Mouse (Mus musculus) heart, postnatal 10 days (tissue): ENCODE measurements around the gene Mib2. TPM values are rescaled to one million over a fixed set of nuclear protein-coding genes. Genes with fewer than 3 reads are reported as not detected.

Experiments used
- DNase-seq, 2 experiments: peaks; one replicate each; pipeline ENCODE4 v3.0.0; 2021
- intact Hi-C: fragments of 180-260 bp; cut with DNase I; formaldehyde crosslinking; loops from one replicate; pipeline ENCODE4 v1.15.1; 2025
- total RNA-seq, 2 experiments: library from RNA; stranded (reverse); gene quantifications; 2 replicates each; pipeline ENCODE4 v1.2.3; 2021

The Mib2 gene
- total RNA-seq, 2 experiments from 2014 or later: 21.9 to 22.5 TPM

DNA sequence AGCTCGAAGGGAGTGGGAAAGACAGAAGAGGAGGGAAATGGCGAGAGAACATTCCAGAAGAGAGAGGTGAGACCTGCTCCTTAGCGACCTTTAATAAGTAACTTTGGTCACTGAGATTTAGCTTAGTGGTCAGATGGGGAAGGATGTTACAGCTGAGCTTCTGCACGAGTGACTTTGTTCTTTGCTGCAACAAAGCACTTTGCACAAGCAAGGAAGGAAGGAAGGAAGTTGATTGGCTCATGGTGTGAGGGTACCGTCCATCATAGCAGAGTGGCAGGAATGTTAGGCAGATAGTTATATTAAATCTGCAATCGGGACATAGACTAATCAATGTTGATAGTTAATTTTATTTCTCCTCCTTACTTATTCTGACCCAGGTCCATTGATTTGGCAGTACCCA, 38.7 kb downstream of the Mib2 start:
- no peak for DNase-seq
- intact Hi-C loops: no loop called here

DNA sequence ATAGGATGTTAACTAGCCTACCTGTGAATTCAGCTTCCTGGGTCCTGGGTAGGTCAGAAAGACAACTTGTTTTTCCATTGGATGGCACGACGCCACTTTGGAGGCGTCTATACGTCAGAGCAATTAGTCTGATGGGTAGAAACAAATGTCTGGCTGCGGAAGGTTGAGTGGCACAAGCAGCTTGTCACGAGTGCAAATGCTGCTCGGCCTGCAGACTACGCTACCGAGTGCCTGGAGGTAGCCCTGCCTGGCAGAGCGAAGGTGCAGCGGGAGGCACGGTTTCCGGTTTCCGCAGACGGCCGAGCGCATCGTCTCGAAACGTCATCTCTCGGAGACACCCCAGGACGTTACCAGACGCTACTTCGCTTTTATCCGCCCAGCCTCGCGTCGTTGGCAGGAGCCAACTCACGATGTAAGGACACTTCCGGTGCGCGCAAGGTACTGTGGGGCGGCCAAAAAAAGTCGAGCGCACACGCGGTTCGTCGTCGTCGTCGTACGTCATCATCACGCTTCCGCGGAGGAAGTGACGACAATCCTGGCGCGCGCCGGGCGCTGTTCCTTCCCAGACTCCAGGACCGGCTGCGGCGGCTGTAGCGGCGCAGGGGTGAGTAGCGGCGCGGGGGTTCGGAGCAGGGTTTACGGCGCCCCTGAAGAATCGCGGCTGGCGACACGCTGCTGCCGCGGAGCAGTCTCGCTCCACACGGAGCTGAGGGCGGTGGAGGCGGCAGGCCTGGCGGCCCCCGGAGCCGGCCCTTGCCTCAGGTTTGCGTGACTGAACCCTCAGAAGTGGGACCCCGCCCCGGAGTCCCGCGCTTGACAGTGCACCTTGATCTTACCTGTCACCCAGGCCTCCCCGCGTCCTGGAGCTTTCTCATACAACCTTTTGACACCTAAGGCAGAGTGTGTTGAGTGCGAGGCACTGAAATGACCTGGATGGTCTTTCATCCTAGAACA, 44.4 kb downstream of the Mib2 start, which contains the start of gene Cdk11b:
TSS of gene Cdk11b (plus strand) at position 517 of the 954 bp plus-strand sequence.
- DNase-seq: peak; percentile 98
- intact Hi-C loops: loop anchor here (5.0 kb wide), 1 partner anchor 83 kb away; no protein-coding TSS in a partner anchor

GRCm38 (mm10) chr4:155618321-155618720, 50.7 kb downstream of the Mib2 start:
- intact Hi-C loops: no loop called here
- DNase-seq: no peak

DNA sequence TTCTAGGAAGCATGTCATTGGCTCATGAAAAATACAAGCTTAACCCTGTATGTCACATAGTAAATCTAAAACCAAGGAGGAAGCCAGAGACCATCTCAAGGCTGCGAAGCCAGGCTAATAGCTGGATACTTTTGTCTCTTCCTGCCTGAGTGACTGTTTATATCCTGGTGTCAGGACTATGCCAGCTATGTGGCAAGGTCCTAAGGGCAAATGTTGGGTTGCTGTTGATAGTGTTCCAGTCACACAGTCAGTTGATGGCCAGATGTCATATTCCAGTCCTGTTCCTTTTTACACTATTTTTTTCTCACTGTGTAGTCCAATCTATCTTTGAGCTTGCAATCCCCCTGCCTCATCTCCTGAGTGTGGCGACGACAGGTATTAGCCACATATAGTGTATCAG, 55.7 kb downstream of the Mib2 start:
- DNase-seq: no peak
- intact Hi-C loops: no loop called here

DNA sequence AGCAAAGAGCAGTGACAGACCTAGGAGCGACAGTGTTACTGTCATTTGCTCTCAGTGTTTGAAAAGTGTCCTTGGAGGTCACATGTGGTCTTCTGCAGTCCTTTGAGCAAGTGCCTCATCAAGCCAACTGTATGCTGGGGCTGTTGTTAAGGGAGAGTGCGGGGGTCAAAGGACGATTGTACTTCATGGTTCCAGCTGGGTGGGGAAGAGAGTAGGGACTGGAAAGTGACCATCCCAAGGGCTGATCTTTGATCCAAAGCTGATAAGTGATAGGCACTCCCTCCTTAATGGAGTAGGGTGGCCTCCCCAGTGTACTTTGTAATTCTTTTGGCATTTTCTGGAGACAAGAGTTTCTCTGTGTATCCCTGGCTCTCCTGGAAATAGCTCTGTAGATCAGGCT, 57.1 kb downstream of the Mib2 start:
- intact Hi-C loops: no loop called here
- DNase-seq: no peak

- DNase-seq: no peak
- intact Hi-C loops: no loop called here
These were observed 62.2 kb downstream of the Mib2 start for GRCm38 (mm10) chr4:155606825-155607224.

- intact Hi-C loops: no loop called here
- no peak for DNase-seq
These were observed 63.9 kb downstream of the Mib2 start for GRCm38 (mm10) chr4:155605132-155605531.

Other genes starting within 250 kb of the Mib2 start
- gene Tmem52, start 200.1 kb downstream of the Mib2 start, total RNA-seq: 1 to 10 TPM in 1 of 2 experiments, not detected in 1; 2.2 TPM
- 100 to 1,000 TPM; 309 to 321 TPM for gene Gnb1, start 177.8 kb downstream of the Mib2 start, total RNA-seq
- 10 to 100 TPM; 34.8 to 42.4 TPM for gene Nadk, start 106.8 kb downstream of the Mib2 start, total RNA-seq
- gene Slc35e2, start 67.8 kb downstream of the Mib2 start, total RNA-seq: 10 to 100 TPM; 12.2 to 13.1 TPM
- 10 to 100 TPM; 28.5 to 30.1 TPM for gene Cdk11b, start 44.3 kb downstream of the Mib2 start, total RNA-seq
- gene Gm10563, start 23.8 kb downstream of the Mib2 start, total RNA-seq: not detected
- 10 to 100 TPM; 24.9 to 25.9 TPM for gene Mmp23, start 15.8 kb downstream of the Mib2 start, total RNA-seq
- gene Fndc10, start 25.1 kb upstream of the Mib2 start, total RNA-seq: 1 to 10 TPM; 2.9 to 4.3 TPM
- 10 to 100 TPM; 58.3 to 59.2 TPM for gene Ssu72, start 35.6 kb upstream of the Mib2 start, total RNA-seq
- under 1 TPM; 0.47 to 0.69 TPM for gene Tmem240, start 65.6 kb upstream of the Mib2 start, total RNA-seq
- gene Atad3a, start 91.9 kb upstream of the Mib2 start, total RNA-seq: 10 to 100 TPM; 67.1 to 73.1 TPM
- 10 to 100 TPM; 14.0 to 15.8 TPM for gene Vwa1, start 105.5 kb upstream of the Mib2 start, total RNA-seq
- gene Tmem88b, start 116.7 kb upstream of the Mib2 start, total RNA-seq: 1 to 10 TPM; 2.0 to 2.3 TPM
- gene Ankrd65, start 121.2 kb upstream of the Mib2 start, total RNA-seq: not detected
- gene Mrpl20, start 133.7 kb upstream of the Mib2 start, total RNA-seq: 10 to 100 TPM; 77.2 to 83.5 TPM
- gene Ccnl2, start 143.3 kb upstream of the Mib2 start, total RNA-seq: 10 to 100 TPM; 49.9 to 50.6 TPM
- 10 to 100 TPM; 84.8 to 91.3 TPM for gene Aurkaip1, start 162.1 kb upstream of the Mib2 start, total RNA-seq
- 10 to 100 TPM; 66.0 to 66.1 TPM for gene Mxra8, start 170.5 kb upstream of the Mib2 start, total RNA-seq
- gene Dvl1, start 178.2 kb upstream of the Mib2 start, total RNA-seq: 10 to 100 TPM; 35.3 to 36.0 TPM
- gene Tas1r3, start 194.2 kb upstream of the Mib2 start, total RNA-seq: under 1 TPM; 0.20 to 0.34 TPM
- gene Cptp, start 200.2 kb upstream of the Mib2 start, total RNA-seq: 10 to 100 TPM in 1 of 2 experiments, 1 to 10 TPM in 1; 7.9 to 10.6 TPM
- 10 to 100 TPM; 16.6 to 20.9 TPM for gene Ints11, start 200.3 kb upstream of the Mib2 start, total RNA-seq
- 10 to 100 TPM; 18.1 to 19.1 TPM for gene Pusl1, start 222.6 kb upstream of the Mib2 start, total RNA-seq
- 10 to 100 TPM; 20.3 to 21.7 TPM for gene Acap3, start 222.6 kb upstream of the Mib2 start, total RNA-seq